Mouse (Mus musculus): ENCODE measurements around the gene Slc44a2.

DNA sequence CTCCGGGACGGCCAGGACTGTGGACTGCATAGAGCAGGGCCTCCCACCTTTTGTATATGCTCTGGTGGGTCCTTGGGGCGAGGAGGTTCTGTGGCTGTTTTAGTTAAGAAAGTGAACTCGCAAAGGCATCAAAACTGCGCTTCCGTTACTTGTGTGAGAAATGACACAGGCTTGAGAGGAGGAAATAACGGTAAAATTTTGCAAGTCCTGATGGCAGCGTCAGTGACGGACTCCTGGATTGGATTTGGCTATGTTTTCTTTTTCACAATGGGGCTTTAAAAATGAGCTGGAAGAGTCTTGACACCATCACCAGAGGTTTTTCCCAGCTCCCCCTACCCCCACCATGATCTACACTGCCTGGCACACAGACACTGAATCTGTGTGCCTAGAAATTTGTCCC, 80.5 kb downstream of the Slc44a2 start:
- TF ChIP-seq CTCF (IDR thresholded peaks at IDR 0.05; ENCODE audit: borderline replicate concordance, insufficient read depth, low read length): no peak
- no peak for TF ChIP-seq POLR2A (IDR thresholded peaks at IDR 0.05; ENCODE audit: low read depth, low read length)

All from embryonic fibroblast, embryonic 13.5 days (primary cell).